Mouse (Mus musculus): ENCODE measurements around the gene Pdcd1.
"Not testable (repeated sequence)": the region's sequence is repeated elsewhere in the genome, so short reads cannot be mapped to it uniquely, and the experiment has no call there.

The Pdcd1 gene

GRCm38 (mm10) chr1:94027506-94028108, 24.7 kb downstream of the Pdcd1 start:
- DNase-seq: no peak

- no peak for DNase-seq
Measured at GRCm38 (mm10) chr1:94020151-94020550, 32.2 kb downstream of the Pdcd1 start, which contains the start of gene Neu4. Gene Neu4 (plus strand): TSS chr1:94020451.

- peak; percentile 13 for DNase-seq
Measured at GRCm38 (mm10) chr1:94011643-94012042, 40.7 kb downstream of the Pdcd1 start.

GRCm38 (mm10) chr1:94008826-94009225, 43.5 kb downstream of the Pdcd1 start:
- not testable (repeated sequence) for DNase-seq

DNA sequence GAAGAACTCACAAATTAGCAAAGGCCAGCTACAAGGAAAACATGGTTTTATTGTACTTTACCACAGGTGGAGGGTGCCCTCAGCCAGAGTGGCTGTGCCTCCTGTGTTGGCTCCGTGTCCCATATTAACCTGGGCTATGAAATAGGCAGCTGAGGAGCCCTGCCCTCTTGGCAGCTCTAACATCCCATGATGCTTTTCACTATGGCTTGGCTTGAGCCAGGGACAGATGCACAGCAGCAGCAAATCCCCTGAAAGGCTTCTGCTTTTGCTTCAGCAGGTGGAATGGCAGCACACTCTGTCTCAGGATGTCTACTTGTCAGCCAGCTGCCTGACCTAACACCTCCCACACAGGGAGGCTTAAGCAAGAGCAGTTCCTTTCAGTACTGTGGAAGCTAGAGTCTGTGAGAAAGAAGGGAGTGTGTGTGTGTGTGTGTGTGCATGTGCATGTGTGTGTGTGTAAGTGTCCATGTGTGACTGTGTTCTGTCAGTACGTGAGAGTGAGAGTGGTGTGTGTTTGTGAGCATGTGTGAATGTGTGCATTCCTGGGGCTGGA, 46.3 kb downstream of the Pdcd1 start:
- not testable (repeated sequence) for DNase-seq

- DNase-seq: no peak
Measured at GRCm38 (mm10) chr1:94001023-94001422, 51.3 kb downstream of the Pdcd1 start.

GRCm38 (mm10) chr1:93991491-93991890, 60.9 kb downstream of the Pdcd1 start:
- DNase-seq: not testable (repeated sequence)

GRCm38 (mm10) chr1:93991068-93991467, 61.3 kb downstream of the Pdcd1 start:
- DNase-seq: not testable (repeated sequence)

GRCm38 (mm10) chr1:93990209-93990608, 62.1 kb downstream of the Pdcd1 start, which contains the start of gene Gal3st2c:
Gene Gal3st2c (plus strand): TSS chr1:93990509.
- not testable (repeated sequence) for DNase-seq

DNA sequence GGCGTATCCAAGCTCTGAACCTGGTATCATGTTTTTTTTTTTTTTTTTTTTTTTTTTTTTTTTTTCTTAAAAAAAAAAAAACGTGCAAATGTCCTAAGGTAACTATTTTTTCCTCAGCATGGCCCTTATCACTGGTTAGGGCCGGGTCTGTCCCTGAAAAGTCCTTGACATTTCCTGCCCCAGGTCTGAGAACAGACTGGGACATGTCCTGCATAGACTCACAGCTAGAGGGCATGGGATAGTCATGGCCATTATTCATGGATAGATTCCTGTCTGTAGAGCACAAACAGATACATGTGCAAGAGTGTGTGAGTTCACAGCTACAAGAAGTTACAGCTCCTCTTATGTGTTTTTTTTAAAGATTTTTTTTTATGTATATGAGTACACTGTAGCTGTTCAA, 63.6 kb downstream of the Pdcd1 start:
- no peak for DNase-seq

Data from thymus, postnatal 25 days (tissue).